Mouse (Mus musculus) embryonic facial prominence, embryonic 11.5 days (tissue): ENCODE data around the gene BC051142. TPM values are rescaled to one million over a fixed set of nuclear protein-coding genes. Genes with fewer than 3 reads are reported as not detected.

Experiments used
- ATAC-seq: fragments of 200-750 bp; cut with Nextera tagmentation; replicated peaks from 2 replicates; pipeline ENCODE4 v1.8.0; 2017; ENCODE audit warnings: low read depth; ENCODE audit not compliant: insufficient number of reproducible peaks, low FRiP score, low TSS enrichment
- DNase-seq: peaks from one replicate; pipeline ENCODE4 v3.0.0-alpha.2; 2015; ENCODE audit warnings: low spot score
- H3K27ac ChIP-seq: fragments of 300-500 bp; sonication (generic); replicated peaks from 2 replicates; pipeline ENCODE4 v1.5.1; 2014; ENCODE audit warnings: mild to moderate bottlenecking, low read depth, low read length, control low read depth
- H3K27me3 ChIP-seq: fragments of 300-500 bp; sonication (generic); 2 replicates; pipeline ENCODE4 v1.6.1; 2014; ENCODE audit warnings: mild to moderate bottlenecking, low read length, moderate library complexity, mixed read lengths; ENCODE audit not compliant: control insufficient read depth, insufficient read depth
- H3K36me3 ChIP-seq: fragments of 300-500 bp; sonication (generic); replicated peaks from 2 replicates; pipeline ENCODE4 v1.6.1; 2014; ENCODE audit warnings: low read depth, mild to moderate bottlenecking, low read length, moderate library complexity, mixed read lengths; ENCODE audit not compliant: control insufficient read depth, insufficient read depth
- H3K4me1 ChIP-seq: fragments of 300-500 bp; sonication (generic); 2 replicates; pipeline ENCODE4 v1.6.1; 2014; ENCODE audit warnings: low read length, mixed read lengths; ENCODE audit not compliant: control insufficient read depth, insufficient read depth
- H3K4me2 ChIP-seq: fragments of 300-500 bp; sonication (generic); 2 replicates; pipeline ENCODE4 v1.6.1; 2014; ENCODE audit warnings: low read depth, mild to moderate bottlenecking, control low read depth, low read length, moderate library complexity
- H3K4me3 ChIP-seq: fragments of 300-500 bp; sonication (generic); 2 replicates; pipeline ENCODE4 v1.5.1; 2014; ENCODE audit warnings: low read depth, low read length, control low read depth
- H3K9ac ChIP-seq: fragments of 300-500 bp; sonication (generic); replicated peaks from 2 replicates; pipeline ENCODE4 v1.6.1; 2014; ENCODE audit warnings: mild to moderate bottlenecking, control low read depth, low read length
- H3K9me3 ChIP-seq: fragments of 300-500 bp; sonication (generic); replicated peaks from 2 replicates; pipeline ENCODE4 v1.6.1; 2016; ENCODE audit warnings: mild to moderate bottlenecking, low read length, inconsistent platforms, mixed read lengths; ENCODE audit not compliant: control insufficient read depth
- WGBS: fragments of 180-500 bp; shearing (Covaris S2); extraction: QIAGEN DNeasy Blood & Tissue Kit; methylation state at CpG from one replicate; pipeline ENCODE4 v1.1.7; 2014; 5-methylcytosine and 5-hydroxymethylcytosine counted together
- polyA plus RNA-seq: library from polyadenylated mRNA; unstranded; fragments of >200 nt; fragmentation: Nextera tagmentation; extraction: Ambion mirVana; gene quantifications from 2 replicates; pipeline ENCODE4 v1.2.1, GENCODE M21; 2014

Gene BC051142
- polyA plus RNA-seq, 1 experiment from 2014 or later: 0.72 TPM

- Histone ChIP-seq H3K4me1 (no peaks in the 10 kb centered on the region), H3K27me3 (peaks cover 2% of the 10 kb centered on the region; the same call in 1 of the 2 replicates), H3K9ac (no peak overlapping the region), H3K36me3 (no peaks in the 10 kb centered on the region), H3K27ac (no peak overlapping the region), H3K9me3 (no peaks in the 10 kb centered on the region), H3K4me2 (no peak overlapping the region), H3K4me3 (no peak overlapping the region)
- DNase-seq: no peak
- WGBS: 68% methylated on average over 2 of the region's 2 CpGs
- ATAC-seq: no peak
Measured at GRCm38 (mm10) chr17:34386656-34387055, 12.0 kb upstream of the BC051142 start.

- ATAC-seq: no peak
- H3K27me3 ChIP-seq: peaks cover 3% of the 10 kb centered on the region; the same call in 1 of the 2 replicates
- H3K9ac ChIP-seq: no peak overlapping the region
- WGBS: 36% methylated on average over 4 of the region's 4 CpGs
- no peak overlapping the region for H3K4me3 ChIP-seq
- H3K9me3 ChIP-seq: no peaks in the 10 kb centered on the region
- peak; percentile 44 for DNase-seq
- no peaks in the 10 kb centered on the region for H3K36me3 ChIP-seq
- no peaks in the 10 kb centered on the region for H3K4me1 ChIP-seq
- H3K27ac ChIP-seq: no peak overlapping the region
- no peak overlapping the region for H3K4me2 ChIP-seq
Measured at GRCm38 (mm10) chr17:34388513-34388912, 10.1 kb upstream of the BC051142 start.

GRCm38 (mm10) chr17:34391507-34391906 lies 7.1 kb upstream of the BC051142 start:
- H3K4me1 ChIP-seq: no peaks in the 10 kb centered on the region
- no peak for DNase-seq
- WGBS: 78% methylated on average over 7 of the region's 7 CpGs
- H3K9ac ChIP-seq: no peak overlapping the region
- peaks cover 3% of the 10 kb centered on the region; the same call in 1 of the 2 replicates for H3K27me3 ChIP-seq
- H3K4me3 ChIP-seq: no peak overlapping the region
- no peak for ATAC-seq
- H3K4me2 ChIP-seq: no peak overlapping the region
- H3K27ac ChIP-seq: no peak overlapping the region
- no peaks in the 10 kb centered on the region for H3K9me3 ChIP-seq
- H3K36me3 ChIP-seq: no peaks in the 10 kb centered on the region

GRCm38 (mm10) chr17:34392321-34392720 lies 6.3 kb upstream of the BC051142 start:
- peaks cover 3% of the 10 kb centered on the region; the same call in 1 of the 2 replicates for H3K27me3 ChIP-seq
- H3K4me2 ChIP-seq: peak overlapping the region; percentile 45
- 5% methylated on average over 24 of the region's 24 CpGs for WGBS
- no peaks in the 10 kb centered on the region for H3K4me1 ChIP-seq
- ATAC-seq: no peak
- H3K9ac ChIP-seq: peak overlapping the region; percentile 34; the same call in 1 of the 2 replicates
- H3K9me3 ChIP-seq: no peaks in the 10 kb centered on the region
- H3K27ac ChIP-seq: no peak overlapping the region
- DNase-seq: peak; percentile 73
- H3K36me3 ChIP-seq: no peaks in the 10 kb centered on the region
- H3K4me3 ChIP-seq: peak overlapping the region; percentile 27

GRCm38 (mm10) chr17:34397357-34397756 lies 1.3 kb upstream of the BC051142 start:
- H3K9me3 ChIP-seq: no peaks in the 10 kb centered on the region
- H3K9ac ChIP-seq: no peak overlapping the region
- ATAC-seq (no peak), DNase-seq (no peak)
- H3K4me1 ChIP-seq: no peaks in the 10 kb centered on the region
- H3K4me2 ChIP-seq: no peak overlapping the region
- no peaks in the 10 kb centered on the region for H3K27me3 ChIP-seq
- no peak overlapping the region for H3K27ac ChIP-seq
- H3K4me3 ChIP-seq: no peak overlapping the region
- no peaks in the 10 kb centered on the region for H3K36me3 ChIP-seq
- WGBS: 60% methylated on average over 5 of the region's 5 CpGs

GRCm38 (mm10) chr17:34398058-34398710 lies 436 bp upstream of the BC051142 start:
- 13% methylated on average over 9 of the region's 9 CpGs for WGBS
- Histone ChIP-seq H3K9ac (no peak overlapping the region), H3K27ac (peak overlapping the region; percentile 57; the same call in 1 of the 2 replicates)

GRCm38 (mm10) chr17:34399394-34399715 lies 735 bp downstream of the BC051142 start:
- H3K4me2 ChIP-seq: no peak overlapping the region
- no peaks in the 10 kb centered on the region for H3K36me3 ChIP-seq
- peak overlapping the region; percentile 65 for H3K9ac ChIP-seq
- H3K9me3 ChIP-seq: no peaks in the 10 kb centered on the region
- H3K27ac ChIP-seq: no peak overlapping the region
- ATAC-seq (no peak), DNase-seq (no peak)
- H3K4me3 ChIP-seq: no peak overlapping the region; the same call in 1 of the 2 replicates
- no peaks in the 10 kb centered on the region for H3K4me1 ChIP-seq
- 48% methylated on average over 4 of the region's 4 CpGs for WGBS
- no peaks in the 10 kb centered on the region for H3K27me3 ChIP-seq

More at GRCm38 (mm10) chr17:34398058-34398710, 436 bp upstream of the BC051142 start:
- Histone ChIP-seq H3K36me3 (no peaks in the 10 kb centered on the region), H3K4me1 (no peaks in the 10 kb centered on the region), H3K27me3 (no peaks in the 10 kb centered on the region), H3K4me3 (peak overlapping the region; percentile 42), H3K9me3 (no peaks in the 10 kb centered on the region), H3K4me2 (peak overlapping the region; percentile 71)
- ATAC-seq (peak; percentile 68), DNase-seq (peak; percentile 77)

GRCm38 (mm10) chr17:34411117-34411516 lies 12.5 kb downstream of the BC051142 start:
- Histone ChIP-seq H3K9me3 (no peaks in the 10 kb centered on the region), H3K36me3 (no peaks in the 10 kb centered on the region), H3K27ac (no peak overlapping the region), H3K9ac (no peak overlapping the region), H3K27me3 (no peaks in the 10 kb centered on the region), H3K4me2 (no peak overlapping the region), H3K4me1 (no peaks in the 10 kb centered on the region), H3K4me3 (no peak overlapping the region)
- ATAC-seq (no peak), DNase-seq (peak; percentile 73)
- WGBS: 24% methylated on average over 6 of the region's 6 CpGs
